9 mouse cellular contexts compared by ENCODE assay signal in genomic region chr11:99292846-99293245, GRCm38 (mm10). TPM values are rescaled to one million over a fixed set of nuclear protein-coding genes. Genes with fewer than 3 reads are reported as not detected.
A peak's percentile ranks its signal among the peaks of the same experiment; 100 is the strongest.
DNase-seq lines count a peak whose midpoint lies in the region; ATAC-seq and TF ChIP-seq lines count a peak whose summit lies in the region.
"Had no signal": no experiment of that assay in that cellular context is flagged by ENCODE, and none has a peak within 500 bp of the region (broad histone marks: within the 10 kb centered on the region; RNA-seq: fewer than 3 reads in every experiment).

No protein-coding gene starts in this region.

- no peaks in the 10 kb centered on the region for H3K36me3 ChIP-seq in kidney, adult 2 months (ENCODE audit: control insufficient read depth, insufficient read depth, low read length)
- H3K36me3 ChIP-seq in kidney, embryonic 14.5 days (ENCODE audit: control insufficient read depth, insufficient read depth, low read length), result no peaks in the 10 kb centered on the region
- no peaks in the 10 kb centered on the region for H3K36me3 ChIP-seq in liver, postnatal 0 days (replicated peaks; ENCODE audit: insufficient read depth, low read length)
- H3K36me3 ChIP-seq: limb, embryonic 15.5 days had no signal

- no peaks in the 10 kb centered on the region for H3K27me3 ChIP-seq in kidney, adult 2 months (replicated peaks; ENCODE audit: control insufficient read depth, insufficient read depth, low read length)
- no peaks in the 10 kb centered on the region for H3K27me3 ChIP-seq in kidney, embryonic 14.5 days (ENCODE audit: control insufficient read depth, insufficient read depth, low read length)
- peaks cover 9% of the 10 kb centered on the region for H3K27me3 ChIP-seq in Patski
- no peaks in the 10 kb centered on the region for H3K27me3 ChIP-seq in liver, postnatal 0 days (ENCODE audit: insufficient read depth, low read length)

- in situ Hi-C loops in Patski (cut with MboI; ENCODE audit: low pct_unique_long_range_greater_than_20kb), result loop anchor here (5.0 kb wide), 1 partner anchor 96 kb away; no protein-coding TSS in a partner anchor

- no peak overlapping the region for H3K27ac ChIP-seq in kidney, adult 2 months (ENCODE audit: insufficient read depth, low read depth, low read length)
- no peak overlapping the region for H3K27ac ChIP-seq in kidney, embryonic 14.5 days (ENCODE audit: low read depth, low read length)
- no peak overlapping the region for H3K27ac ChIP-seq in liver, postnatal 0 days (ENCODE audit: low read depth)
- H3K27ac ChIP-seq: limb, embryonic 15.5 days had no signal

- TF ChIP-seq CTCF in kidney, adult 2 months (conservative IDR thresholded peaks at IDR 0.05; ENCODE audit: insufficient read depth, insufficient read length, low read depth, low read length), result peak; percentile 66
- peak; percentile 65 for TF ChIP-seq CTCF in Patski (IDR thresholded peaks at IDR 0.05)
- TF ChIP-seq CTCF in liver, postnatal 0 days (IDR thresholded peaks at IDR 0.05; ENCODE audit: low read depth), result peak; percentile 76

- no peak overlapping the region for H3K9ac ChIP-seq in kidney, embryonic 14.5 days (ENCODE audit: low read depth, low read length)
- no peak overlapping the region for H3K9ac ChIP-seq in liver, postnatal 0 days (replicated peaks)
- H3K9ac ChIP-seq: limb, embryonic 15.5 days had no signal

- ATAC-seq in kidney, embryonic 14.5 days (ENCODE audit: low FRiP score, low TSS enrichment), result no peak
- no peak for ATAC-seq in Patski
- no peak for ATAC-seq in liver, postnatal 0 days

- CTCF ChIA-PET in Patski (lab: Charles Lee), result interaction anchor here (0.9 to 1.5 kb wide), 3 partner anchors 101 to 148 kb away, joined by 3 to 5 read pairs (median 5); no protein-coding TSS in a partner anchor

- no peaks in the 10 kb centered on the region for H3K4me1 ChIP-seq in kidney, adult 2 months (ENCODE audit: control insufficient read depth, insufficient read depth, low read length)
- H3K4me1 ChIP-seq in kidney, embryonic 14.5 days (ENCODE audit: control insufficient read depth, insufficient read depth, low read length), result no peaks in the 10 kb centered on the region
- H3K4me1 ChIP-seq in liver, postnatal 0 days (ENCODE audit: insufficient read depth), result no peaks in the 10 kb centered on the region
- H3K4me1 ChIP-seq: limb, embryonic 15.5 days had no signal

- no peak for TF ChIP-seq EP300 in liver, postnatal 0 days (IDR thresholded peaks at IDR 0.05; ENCODE audit: low read depth)

- DNase-seq in kidney, adult 2 months, result peak; percentile 48
- no peak for DNase-seq in Patski (ENCODE audit: low read depth, low spot score)
- DNase-seq in cerebellum, postnatal 25 days, result peak; percentile 78 to 86
- peak; percentile 76 for DNase-seq in induced T-regulatory cell, adult 2 months (ENCODE audit: low read depth)
- peak; percentile 45 for DNase-seq in liver, postnatal 0 days
- DNase-seq in spleen, adult 12 weeks (ENCODE audit: low spot score), result peak; percentile 24
- no peak for DNase-seq in urinary bladder, adult 2 months (ENCODE audit: low spot score)

- no peak overlapping the region for H3K4me3 ChIP-seq in kidney, adult 2 months (ENCODE audit: insufficient read depth, low read depth, low read length)
- H3K4me3 ChIP-seq in kidney, embryonic 14.5 days (ENCODE audit: low read length), result no peak overlapping the region
- no peak overlapping the region for H3K4me3 ChIP-seq in liver, postnatal 0 days (ENCODE audit: low read depth, low read length)
- H3K4me3 ChIP-seq: limb, embryonic 15.5 days had no signal

- 57% methylated on average over 5 of the region's 5 CpGs for WGBS in kidney, adult 2 months
- WGBS in kidney, embryonic 14.5 days, result 60% methylated on average over 5 of the region's 5 CpGs
- 56% methylated on average over 5 of the region's 5 CpGs for WGBS in liver, postnatal 0 days (ENCODE audit: insufficient replicate concordance)

- no peaks in the 10 kb centered on the region for H3K9me3 ChIP-seq in kidney, embryonic 14.5 days (ENCODE audit: control insufficient read depth, low read length)
- H3K9me3 ChIP-seq in liver, postnatal 0 days (ENCODE audit: low read length), result 0 out of 2 replicates have a peak, but pooled peaks cover 3% of the 10 kb centered on the region
- H3K9me3 ChIP-seq: limb, embryonic 15.5 days had no signal

- no peak for TF ChIP-seq POLR2A in kidney, adult 2 months (IDR thresholded peaks at IDR 0.05; ENCODE audit: low read depth, low read length)

- H3K4me2 ChIP-seq in kidney, embryonic 14.5 days (replicated peaks; ENCODE audit: low read depth, low read length), result no peak overlapping the region
- no peak overlapping the region for H3K4me2 ChIP-seq in liver, postnatal 0 days (ENCODE audit: low read depth, low read length)
- H3K4me2 ChIP-seq: limb, embryonic 15.5 days had no signal

- POLR2A ChIA-PET in Patski (lab: Charles Lee), result no interaction called here

RNA-seq across cellular contexts. Expression of gene Krt24, which starts 7.8 kb away (rescaled TPM):
- not detected in 2 replicates for polyA plus RNA-seq in kidney, adult 2 months (2012; rRNA removed)
- polyA plus RNA-seq in kidney, embryonic 14.5 days (2014; fragmentation: Nextera tagmentation; extraction: Ambion mirVana), result not detected in 2 replicates
- not detected for polyA plus RNA-seq in Patski (2021)
- not detected in 2 replicates for polyA plus RNA-seq in liver, postnatal 0 days (2015; fragmentation: Nextera tagmentation; extraction: Ambion mirVana)
- polyA plus RNA-seq in urinary bladder, adult 2 months (2012; rRNA removed), result not detected in 2 replicates

RNA-seq across cellular contexts. Expression of gene Krt25, which starts 29.9 kb away (rescaled TPM):
- 0.03 TPM in 1 of 2 replicates, not detected in the other for polyA plus RNA-seq in kidney, adult 2 months (2012; rRNA removed)
- polyA plus RNA-seq in kidney, embryonic 14.5 days (2014; fragmentation: Nextera tagmentation; extraction: Ambion mirVana), result not detected in 2 replicates
- not detected for polyA plus RNA-seq in Patski (2021)
- polyA plus RNA-seq in liver, postnatal 0 days (2015; fragmentation: Nextera tagmentation; extraction: Ambion mirVana), result 0.11 and 0.14 TPM in 2 replicates
- not detected in 2 replicates for polyA plus RNA-seq in urinary bladder, adult 2 months (2012; rRNA removed)
- polyA plus RNA-seq: limb, embryonic 15.5 days had no signal

RNA-seq across cellular contexts. Expression of gene Krt26, which starts 44.9 kb away (rescaled TPM):
- not detected in 2 replicates for polyA plus RNA-seq in kidney, adult 2 months (2012; rRNA removed)
- polyA plus RNA-seq in kidney, embryonic 14.5 days (2014; fragmentation: Nextera tagmentation; extraction: Ambion mirVana), result not detected in 2 replicates
- polyA plus RNA-seq in Patski (2021), result not detected
- polyA plus RNA-seq in liver, postnatal 0 days (2015; fragmentation: Nextera tagmentation; extraction: Ambion mirVana), result not detected in 2 replicates
- not detected in 2 replicates for polyA plus RNA-seq in urinary bladder, adult 2 months (2012; rRNA removed)
- polyA plus RNA-seq: limb, embryonic 15.5 days had no signal

RNA-seq across cellular contexts. Expression of gene Krt222, which starts 49.0 kb away (rescaled TPM):
- polyA plus RNA-seq in kidney, adult 2 months (2012; rRNA removed), result 0.42 and 0.47 TPM in 2 replicates
- polyA plus RNA-seq in kidney, embryonic 14.5 days (2014; fragmentation: Nextera tagmentation; extraction: Ambion mirVana), result 0.11 and 0.51 TPM in 2 replicates
- 0.14 TPM for polyA plus RNA-seq in Patski (2021)
- 0.39 and 0.55 TPM in 2 replicates for polyA plus RNA-seq in liver, postnatal 0 days (2015; fragmentation: Nextera tagmentation; extraction: Ambion mirVana)
- polyA plus RNA-seq in urinary bladder, adult 2 months (2012; rRNA removed), result 0.23 and 0.27 TPM in 2 replicates

RNA-seq across cellular contexts. Expression of gene Krt27, which starts 58.1 kb away (rescaled TPM):
- not detected in 2 replicates for polyA plus RNA-seq in kidney, adult 2 months (2012; rRNA removed)
- not detected in 2 replicates for polyA plus RNA-seq in kidney, embryonic 14.5 days (2014; fragmentation: Nextera tagmentation; extraction: Ambion mirVana)
- polyA plus RNA-seq in Patski (2021), result not detected
- polyA plus RNA-seq in liver, postnatal 0 days (2015; fragmentation: Nextera tagmentation; extraction: Ambion mirVana), result not detected in 2 replicates
- not detected in 2 replicates for polyA plus RNA-seq in urinary bladder, adult 2 months (2012; rRNA removed)
- polyA plus RNA-seq: limb, embryonic 15.5 days had no signal

Comparison
In these comparisons a context has a peak if more than half of its experiments do, and no peak if none do; other contexts are left out.
1. DNase-seq: peak in kidney, adult 2 months (single experiment), cerebellum, postnatal 25 days (2 of 2), induced T-regulatory cell, adult 2 months (single experiment), liver, postnatal 0 days (single experiment) and spleen, adult 12 weeks (single experiment); none in Patski (single experiment) and urinary bladder, adult 2 months (single experiment).
2. Peak in every context shown above with its lines, with median percentiles within 50 percentile points of each other: CTCF ChIP-seq.